Mouse (Mus musculus): ENCODE data around the gene Cebpb. TPM values are rescaled to one million over a fixed set of nuclear protein-coding genes. Genes with fewer than 3 reads are reported as not detected.

Gene Cebpb
- polyA plus RNA-seq, 1 experiment from 2014 or later, result 0.11 TPM

DNA sequence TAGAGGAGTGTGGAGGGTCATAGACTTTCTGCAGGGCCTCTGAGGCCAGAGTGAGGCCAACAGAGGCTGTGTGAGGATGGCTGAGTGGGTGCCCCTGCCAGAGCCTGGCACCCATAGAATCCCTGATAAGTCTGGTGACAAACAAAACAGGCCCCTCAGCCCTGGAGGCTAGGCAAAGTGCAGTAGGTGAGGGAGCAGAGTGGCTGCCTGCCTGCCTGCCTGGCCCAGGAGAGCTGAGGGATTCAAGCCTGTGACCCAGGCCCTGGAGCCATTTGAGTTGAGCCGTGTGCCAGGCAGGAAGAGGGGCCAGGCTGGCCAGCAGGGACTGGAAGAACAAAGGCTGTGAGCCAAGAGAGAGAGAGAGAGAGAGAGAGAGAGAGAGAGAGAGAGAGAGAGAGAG, 5.5 kb downstream of the Cebpb start:
- Histone ChIP-seq H3K4me3 (ENCODE audit: low read depth, low read length) (no peak overlapping the region), H3K4me1 (ENCODE audit: control insufficient read depth, insufficient read depth, low read length) (peaks cover 7% of the 10 kb centered on the region), H3K36me3 (ENCODE audit: control insufficient read depth, insufficient read depth, low read length) (no peaks in the 10 kb centered on the region), H3K27me3 (replicated peaks; ENCODE audit: control insufficient read depth, insufficient read depth, low read length) (peaks cover 20% of the 10 kb centered on the region), H3K9ac (ENCODE audit: low read length) (no peak overlapping the region), H3K27ac (ENCODE audit: low read depth, low read length) (no peak overlapping the region), H3K4me2 (ENCODE audit: low read length) (no peak overlapping the region), H3K9me3 (replicated peaks; ENCODE audit: control insufficient read depth, low read length) (no peaks in the 10 kb centered on the region)
- no peak for DNase-seq (ENCODE audit: low spot score)
- 50% methylated on average over 1 of the region's 1 CpGs for WGBS
- no peak for ATAC-seq

DNA sequence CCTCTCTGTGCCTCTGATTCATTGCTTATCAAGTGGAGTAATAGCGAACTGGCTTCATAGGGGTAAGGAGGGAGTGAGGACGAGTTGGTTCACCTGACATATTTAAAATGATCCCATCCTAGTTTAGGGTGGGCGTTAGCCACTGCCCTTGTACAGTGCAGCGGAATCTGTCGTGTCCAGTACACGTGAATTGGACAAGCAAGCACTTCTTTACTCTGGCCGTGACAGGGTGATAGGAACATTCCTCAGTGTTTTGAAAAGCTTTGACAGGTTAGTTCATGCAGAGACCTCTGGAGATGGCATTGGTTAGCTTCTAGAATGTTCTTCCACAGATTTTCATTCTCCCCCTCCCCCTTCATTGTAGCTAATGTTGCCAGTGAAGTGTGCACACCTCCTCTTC, 6.2 kb downstream of the Cebpb start:
- H3K9me3 ChIP-seq (replicated peaks; ENCODE audit: control insufficient read depth, low read length), result no peaks in the 10 kb centered on the region
- H3K4me2 ChIP-seq (ENCODE audit: low read length), result no peak overlapping the region
- 94% methylated on average over 7 of the region's 7 CpGs for WGBS
- H3K27ac ChIP-seq (ENCODE audit: low read depth, low read length), result no peak overlapping the region
- H3K4me1 ChIP-seq (ENCODE audit: control insufficient read depth, insufficient read depth, low read length), result peaks cover under 1% of the 10 kb centered on the region; the same call in 1 of the 2 replicates
- H3K9ac ChIP-seq (ENCODE audit: low read length), result no peak overlapping the region
- ATAC-seq (no peak), DNase-seq (ENCODE audit: low spot score) (no peak)
- no peaks in the 10 kb centered on the region for H3K36me3 ChIP-seq (ENCODE audit: control insufficient read depth, insufficient read depth, low read length)
- H3K27me3 ChIP-seq (replicated peaks; ENCODE audit: control insufficient read depth, insufficient read depth, low read length), result peaks cover 13% of the 10 kb centered on the region
- H3K4me3 ChIP-seq (ENCODE audit: low read depth, low read length), result no peak overlapping the region

DNA sequence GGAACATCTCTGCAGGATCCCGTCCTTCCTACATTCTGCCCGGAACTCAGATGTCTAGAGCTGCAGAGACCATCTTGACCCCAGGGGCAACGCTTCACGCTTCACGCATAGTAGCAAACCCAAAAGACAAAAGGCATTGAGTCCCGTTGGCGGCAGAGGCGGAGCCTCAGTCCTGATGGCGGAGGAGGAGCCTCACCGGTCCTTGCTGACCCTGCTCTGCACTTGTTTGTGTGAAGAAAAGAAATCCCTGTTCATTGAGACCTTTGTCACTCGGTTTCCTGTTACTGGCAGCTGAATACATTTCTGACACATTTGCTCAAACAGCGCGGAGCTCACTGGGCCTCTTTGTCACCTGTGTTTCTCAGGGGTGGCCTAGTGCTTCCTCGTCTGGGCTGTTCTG, 6.8 kb downstream of the Cebpb start:
- no peak overlapping the region for H3K27ac ChIP-seq (ENCODE audit: low read depth, low read length)
- no peaks in the 10 kb centered on the region for H3K4me1 ChIP-seq (ENCODE audit: control insufficient read depth, insufficient read depth, low read length)
- peaks cover 10% of the 10 kb centered on the region for H3K27me3 ChIP-seq (replicated peaks; ENCODE audit: control insufficient read depth, insufficient read depth, low read length)
- H3K36me3 ChIP-seq (ENCODE audit: control insufficient read depth, insufficient read depth, low read length), result no peaks in the 10 kb centered on the region
- H3K9ac ChIP-seq (ENCODE audit: low read length), result no peak overlapping the region
- 80% methylated on average over 14 of the region's 14 CpGs for WGBS
- no peak overlapping the region for H3K4me2 ChIP-seq (ENCODE audit: low read length)
- ATAC-seq (no peak), DNase-seq (ENCODE audit: low spot score) (no peak)
- no peaks in the 10 kb centered on the region for H3K9me3 ChIP-seq (replicated peaks; ENCODE audit: control insufficient read depth, low read length)
- H3K4me3 ChIP-seq (ENCODE audit: low read depth, low read length), result no peak overlapping the region

DNA sequence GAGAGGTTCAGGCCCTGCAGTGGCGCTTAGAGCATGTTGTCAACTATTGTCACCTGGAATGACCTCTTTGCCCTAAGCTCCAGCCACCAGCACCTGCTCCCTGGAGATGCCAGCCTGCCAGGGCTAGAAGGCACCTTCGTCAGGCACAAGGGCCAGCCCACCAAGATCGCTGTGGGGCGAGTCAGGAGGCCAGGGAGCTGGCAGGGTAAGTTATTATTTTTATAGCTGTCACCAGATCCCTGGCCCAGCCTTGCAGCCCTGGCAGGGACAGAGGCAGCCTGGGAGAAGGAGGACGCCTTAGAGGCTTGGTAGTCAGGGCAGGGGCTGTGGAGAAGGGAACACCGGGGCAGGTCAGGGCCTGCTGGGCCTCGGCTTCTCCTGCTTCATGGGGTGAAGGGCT, 7.4 kb downstream of the Cebpb start:
- Histone ChIP-seq H3K36me3 (ENCODE audit: control insufficient read depth, insufficient read depth, low read length) (no peaks in the 10 kb centered on the region), H3K27ac (ENCODE audit: low read depth, low read length) (no peak overlapping the region), H3K9ac (ENCODE audit: low read length) (no peak overlapping the region), H3K4me1 (ENCODE audit: control insufficient read depth, insufficient read depth, low read length) (no peaks in the 10 kb centered on the region), H3K4me2 (ENCODE audit: low read length) (no peak overlapping the region), H3K27me3 (replicated peaks; ENCODE audit: control insufficient read depth, insufficient read depth, low read length) (0 out of 2 replicates have a peak, but pooled peaks cover 3% of the 10 kb centered on the region), H3K9me3 (replicated peaks; ENCODE audit: control insufficient read depth, low read length) (no peaks in the 10 kb centered on the region), H3K4me3 (ENCODE audit: low read depth, low read length) (no peak overlapping the region)
- 86% methylated on average over 7 of the region's 7 CpGs for WGBS
- ATAC-seq, result no peak
- DNase-seq (ENCODE audit: low spot score), result no peak

DNA sequence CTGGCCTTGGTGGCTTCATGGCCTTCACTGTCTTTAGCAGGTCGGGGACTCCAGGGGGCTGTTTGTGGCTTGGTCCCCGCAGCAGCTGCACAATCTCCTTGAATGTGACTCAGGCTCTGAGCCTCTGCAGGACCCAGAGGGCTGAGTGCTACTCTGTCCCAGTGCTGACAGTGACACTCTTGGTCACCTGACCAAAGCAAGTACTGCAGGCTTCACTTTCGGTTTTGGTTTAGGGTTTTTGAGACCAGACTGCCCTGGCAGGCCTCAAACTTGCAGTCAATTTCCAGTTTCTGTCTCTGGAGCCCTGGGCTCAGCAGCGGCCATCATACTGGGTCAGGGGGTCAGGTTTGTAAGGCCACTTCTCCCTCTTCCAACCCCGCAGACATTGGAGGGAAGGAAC, 9.2 kb downstream of the Cebpb start:
- Histone ChIP-seq H3K4me2 (ENCODE audit: low read length) (no peak overlapping the region), H3K9ac (ENCODE audit: low read length) (no peak overlapping the region), H3K4me1 (ENCODE audit: control insufficient read depth, insufficient read depth, low read length) (no peaks in the 10 kb centered on the region), H3K9me3 (replicated peaks; ENCODE audit: control insufficient read depth, low read length) (no peaks in the 10 kb centered on the region), H3K27ac (ENCODE audit: low read depth, low read length) (no peak overlapping the region), H3K36me3 (ENCODE audit: control insufficient read depth, insufficient read depth, low read length) (no peaks in the 10 kb centered on the region), H3K4me3 (ENCODE audit: low read depth, low read length) (no peak overlapping the region), H3K27me3 (replicated peaks; ENCODE audit: control insufficient read depth, insufficient read depth, low read length) (no peaks in the 10 kb centered on the region)
- no peak for DNase-seq (ENCODE audit: low spot score)
- WGBS, result 68% methylated on average over 5 of the region's 5 CpGs
- ATAC-seq, result no peak

DNA sequence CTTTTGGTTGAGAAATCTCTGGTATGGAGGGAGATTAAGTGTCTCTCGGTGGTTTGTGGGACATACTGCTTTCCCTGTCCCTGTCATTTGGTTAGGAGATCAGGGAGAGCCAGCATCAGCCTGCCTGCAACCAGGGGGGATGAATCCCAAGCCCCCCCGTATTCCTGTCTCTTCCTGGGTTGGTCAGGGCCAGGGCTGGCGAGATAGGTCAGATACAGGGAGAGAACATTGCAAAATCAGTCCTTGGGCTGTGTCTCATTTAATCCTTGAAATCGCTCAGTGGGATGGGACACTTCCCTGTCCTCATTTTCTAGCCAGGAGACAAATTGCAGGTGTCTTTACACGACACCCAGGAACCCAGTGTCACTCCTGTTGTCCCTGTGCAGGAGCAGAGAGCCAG, 11.3 kb downstream of the Cebpb start:
- ATAC-seq (no peak), DNase-seq (ENCODE audit: low spot score) (no peak)
- H3K4me3 ChIP-seq (ENCODE audit: low read depth, low read length), result no peak overlapping the region
- H3K27me3 ChIP-seq (replicated peaks; ENCODE audit: control insufficient read depth, insufficient read depth, low read length), result no peaks in the 10 kb centered on the region
- H3K4me1 ChIP-seq (ENCODE audit: control insufficient read depth, insufficient read depth, low read length), result no peaks in the 10 kb centered on the region
- no peak overlapping the region for H3K9ac ChIP-seq (ENCODE audit: low read length)
- H3K4me2 ChIP-seq (ENCODE audit: low read length), result no peak overlapping the region
- 79% methylated on average over 5 of the region's 5 CpGs for WGBS
- H3K36me3 ChIP-seq (ENCODE audit: control insufficient read depth, insufficient read depth, low read length), result no peaks in the 10 kb centered on the region
- no peak overlapping the region for H3K27ac ChIP-seq (ENCODE audit: low read depth, low read length)
- no peaks in the 10 kb centered on the region for H3K9me3 ChIP-seq (replicated peaks; ENCODE audit: control insufficient read depth, low read length)

DNA sequence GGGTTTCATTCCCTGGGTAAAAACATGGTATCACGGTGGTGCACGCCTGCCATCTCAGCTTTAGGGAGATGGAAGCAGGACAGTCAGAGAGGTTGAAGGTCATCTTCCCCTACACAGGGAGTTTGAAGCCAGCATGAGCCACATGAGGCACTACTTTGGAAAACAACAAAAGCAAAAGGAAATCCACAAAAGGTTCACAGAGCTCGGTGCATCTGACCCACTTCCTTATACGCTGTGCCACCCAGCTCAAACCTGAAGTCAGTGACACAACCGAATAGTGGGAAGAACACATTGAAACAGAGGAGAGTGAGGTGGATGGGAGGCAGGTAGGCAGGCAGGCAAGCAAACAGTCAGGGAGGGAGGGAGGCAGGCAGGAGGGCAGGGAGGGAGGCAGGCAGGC, 12.8 kb downstream of the Cebpb start:
- no peak overlapping the region for H3K4me3 ChIP-seq (ENCODE audit: low read depth, low read length)
- no peak overlapping the region for H3K9ac ChIP-seq (ENCODE audit: low read length)
- H3K4me1 ChIP-seq (ENCODE audit: control insufficient read depth, insufficient read depth, low read length), result no peaks in the 10 kb centered on the region
- 75% methylated on average over 5 of the region's 5 CpGs for WGBS
- ATAC-seq (no peak), DNase-seq (ENCODE audit: low spot score) (no peak)
- no peaks in the 10 kb centered on the region for H3K27me3 ChIP-seq (replicated peaks; ENCODE audit: control insufficient read depth, insufficient read depth, low read length)
- H3K9me3 ChIP-seq (replicated peaks; ENCODE audit: control insufficient read depth, low read length), result no peaks in the 10 kb centered on the region
- H3K27ac ChIP-seq (ENCODE audit: low read depth, low read length), result no peak overlapping the region
- no peak overlapping the region for H3K4me2 ChIP-seq (ENCODE audit: low read length)
- no peaks in the 10 kb centered on the region for H3K36me3 ChIP-seq (ENCODE audit: control insufficient read depth, insufficient read depth, low read length)

DNA sequence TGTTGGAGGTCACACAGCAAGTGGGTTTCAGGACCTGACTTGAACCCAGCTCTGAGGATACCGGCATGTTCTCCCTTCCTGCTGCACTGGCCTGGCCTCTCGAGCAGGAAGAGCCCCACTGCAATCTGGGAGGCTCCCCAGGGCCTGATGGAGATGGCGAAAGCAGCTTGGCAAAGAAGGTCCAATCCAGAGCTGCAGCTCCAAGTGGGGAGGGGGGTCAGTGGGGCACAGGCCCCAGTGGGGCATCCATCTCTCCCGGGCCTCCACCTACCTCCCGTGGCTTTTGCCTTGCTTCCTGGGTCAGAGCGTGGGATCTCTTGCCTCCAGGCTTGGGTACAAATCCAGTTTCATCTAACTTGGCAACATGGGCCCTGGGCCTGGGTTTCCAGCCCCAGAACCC, 13.4 kb downstream of the Cebpb start:
- Histone ChIP-seq H3K36me3 (ENCODE audit: control insufficient read depth, insufficient read depth, low read length) (no peaks in the 10 kb centered on the region), H3K27me3 (replicated peaks; ENCODE audit: control insufficient read depth, insufficient read depth, low read length) (no peaks in the 10 kb centered on the region), H3K4me1 (ENCODE audit: control insufficient read depth, insufficient read depth, low read length) (no peaks in the 10 kb centered on the region), H3K4me3 (ENCODE audit: low read depth, low read length) (no peak overlapping the region), H3K9ac (ENCODE audit: low read length) (no peak overlapping the region), H3K27ac (ENCODE audit: low read depth, low read length) (no peak overlapping the region), H3K4me2 (ENCODE audit: low read length) (no peak overlapping the region), H3K9me3 (replicated peaks; ENCODE audit: control insufficient read depth, low read length) (no peaks in the 10 kb centered on the region)
- DNase-seq (ENCODE audit: low spot score) (no peak), ATAC-seq (no peak)
- 79% methylated on average over 6 of the region's 6 CpGs for WGBS

DNA sequence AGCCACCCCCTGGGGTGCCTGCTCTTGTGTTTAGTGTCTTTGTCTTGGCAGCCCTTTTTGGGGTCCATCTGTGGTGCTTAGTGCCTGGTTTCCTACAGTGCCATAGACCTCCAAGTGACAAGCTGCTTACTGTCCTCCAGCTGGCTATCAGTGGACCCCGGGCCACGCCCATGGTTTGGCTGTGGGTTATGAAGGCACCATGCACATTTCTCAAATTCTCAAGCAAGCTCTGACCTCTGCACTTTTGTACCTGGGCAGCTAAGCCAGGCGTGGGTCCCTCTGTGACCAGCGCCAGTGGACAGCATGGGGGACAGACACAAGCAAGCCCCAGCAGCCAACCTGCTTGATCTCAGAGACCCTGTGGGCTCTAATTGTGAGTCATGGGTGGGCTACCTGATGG, 15.7 kb downstream of the Cebpb start:
- H3K9ac ChIP-seq (ENCODE audit: low read length), result no peak overlapping the region
- ATAC-seq (no peak), DNase-seq (ENCODE audit: low spot score) (no peak)
- WGBS, result 88% methylated on average over 4 of the region's 4 CpGs
- H3K36me3 ChIP-seq (ENCODE audit: control insufficient read depth, insufficient read depth, low read length), result no peaks in the 10 kb centered on the region
- no peak overlapping the region for H3K4me2 ChIP-seq (ENCODE audit: low read length)
- H3K9me3 ChIP-seq (replicated peaks; ENCODE audit: control insufficient read depth, low read length), result no peaks in the 10 kb centered on the region
- no peaks in the 10 kb centered on the region for H3K27me3 ChIP-seq (replicated peaks; ENCODE audit: control insufficient read depth, insufficient read depth, low read length)
- no peaks in the 10 kb centered on the region for H3K4me1 ChIP-seq (ENCODE audit: control insufficient read depth, insufficient read depth, low read length)
- no peak overlapping the region for H3K4me3 ChIP-seq (ENCODE audit: low read depth, low read length)
- no peak overlapping the region for H3K27ac ChIP-seq (ENCODE audit: low read depth, low read length)
